ENCODE assay signal across 9 mouse cellular contexts in genomic region chr9:56264308-56265021, GRCm38 (mm10).
DNase-seq lines count a peak whose midpoint lies in the region; ATAC-seq lines count a peak whose summit lies in the region.
"Had no signal": no experiment of that assay in that cellular context is flagged by ENCODE, and none has a peak within 500 bp of the region (broad histone marks: within the 10 kb centered on the region; RNA-seq: fewer than 3 reads in every experiment).

No protein-coding gene starts in this region.

- H3K4me2 ChIP-seq in heart, embryonic 13.5 days: peak overlapping the region; percentile 46
- H3K4me2 ChIP-seq: limb, embryonic 13.5 days had no signal

- 52% methylated on average over 7 of the region's 7 CpGs for WGBS in heart, embryonic 13.5 days

- H3K36me3 ChIP-seq in heart, embryonic 13.5 days: peaks cover 3% of the 10 kb centered on the region; the same call in 1 of the 2 replicates

- peak; percentile 89 for DNase-seq in heart, adult 11 months
- no peak for DNase-seq in heart, postnatal 25 days (ENCODE audit: low spot score)
- DNase-seq in cerebellum, adult 8-10 months: peak; percentile 58
- DNase-seq in layer of hippocampus, adult 8-10 months (ENCODE audit: low spot score in 2 of 2): peak; percentile 30 to 52
- DNase-seq in thymus, postnatal 4 days: peak; percentile 50

- H3K4me3 ChIP-seq in heart, embryonic 13.5 days: no peak overlapping the region
- H3K4me3 ChIP-seq: limb, embryonic 13.5 days had no signal

- intact Hi-C loops in heart, postnatal 25 days (cut with DNase I): loop anchor here (1.0 to 5.0 kb wide), 4 partner anchors 52 to 242 kb away; no protein-coding TSS in a partner anchor

- H3K4me1 ChIP-seq in heart, embryonic 13.5 days: peaks cover 59% of the 10 kb centered on the region
- H3K4me1 ChIP-seq: limb, embryonic 13.5 days had no signal

- H3K9ac ChIP-seq in heart, embryonic 13.5 days: no peak overlapping the region
- H3K9ac ChIP-seq: limb, embryonic 13.5 days had no signal

- peak; percentile 85 for ATAC-seq in CD4-positive, CD25-positive, alpha-beta regulatory T cell, adult 4 months
- no peak for ATAC-seq in heart, embryonic 13.5 days (ENCODE audit: extremely low read depth, insufficient number of reproducible peaks, low FRiP score, low TSS enrichment)
- ATAC-seq in megakaryocyte-erythroid progenitor cell, adult 5-6 weeks (replicated peaks; ENCODE audit: low FRiP score, low TSS enrichment, poor library complexity, severe bottlenecking): 0 out of 2 replicates have a peak, but pooled peaks have one; percentile 60

- H3K9me3 ChIP-seq in heart, embryonic 13.5 days: peaks cover 6% of the 10 kb centered on the region

- no peaks in the 10 kb centered on the region for H3K27me3 ChIP-seq in heart, embryonic 13.5 days (replicated peaks)
- H3K27me3 ChIP-seq: limb, embryonic 13.5 days had no signal

- H3K27ac ChIP-seq in heart, embryonic 13.5 days (replicated peaks): 0 out of 2 replicates have a peak overlapping the region, but pooled peaks have one; percentile 50
- H3K27ac ChIP-seq: limb, embryonic 13.5 days had no signal
